Mouse (Mus musculus): Measurements from ENCODE around the gene Casq2. TPM values are rescaled to one million over a fixed set of nuclear protein-coding genes. Genes with fewer than 3 reads are reported as not detected.

Gene Casq2
- polyA plus RNA-seq, 1 experiment, result 0.64 TPM

GRCm38 (mm10) chr3:102190642-102191041, 104.4 kb downstream of the Casq2 start:
- peaks cover 45% of the 10 kb centered on the region for H3K79me2 ChIP-seq (ENCODE audit: control insufficient read depth, insufficient read depth)
- H3K36me3 ChIP-seq (ENCODE audit: control insufficient read depth, insufficient read depth), result peaks cover 48% of the 10 kb centered on the region
- no peak overlapping the region for H3ac ChIP-seq (ENCODE audit: control insufficient read depth, insufficient read length, low read depth)
- peaks cover 16% of the 10 kb centered on the region for H3K79me3 ChIP-seq (ENCODE audit: low read depth)
- no peak overlapping the region for H3K4me3 ChIP-seq (ENCODE audit: insufficient read depth, poor library complexity, severe bottlenecking)
- TF ChIP-seq MYOG (IDR thresholded peaks at IDR 0.05; ENCODE audit: control insufficient read depth, extremely low read depth, insufficient read length) (no peak), MYOD1 (IDR thresholded peaks at IDR 0.05; ENCODE audit: control insufficient read depth, insufficient read length, low read depth) (no peak), USF1 (IDR thresholded peaks at IDR 0.05; ENCODE audit: low read depth) (no peak), FOSL1 (IDR thresholded peaks at IDR 0.05; ENCODE audit: insufficient read depth, low read length, poor library complexity, severe bottlenecking) (no peak)
- H3K27me3 ChIP-seq (ENCODE audit: control insufficient read depth, insufficient read depth, insufficient read length), result no peaks in the 10 kb centered on the region

GRCm38 (mm10) chr3:102191575-102191974, 105.4 kb downstream of the Casq2 start:
- Histone ChIP-seq H3K79me2 (ENCODE audit: control insufficient read depth, insufficient read depth) (peaks cover 45% of the 10 kb centered on the region), H3K27me3 (ENCODE audit: control insufficient read depth, insufficient read depth, insufficient read length) (no peaks in the 10 kb centered on the region), H3K4me3 (ENCODE audit: insufficient read depth, poor library complexity, severe bottlenecking) (no peak overlapping the region), H3ac (ENCODE audit: control insufficient read depth, insufficient read length, low read depth) (no peak overlapping the region), H3K79me3 (ENCODE audit: low read depth) (peaks cover 12% of the 10 kb centered on the region), H3K36me3 (ENCODE audit: control insufficient read depth, insufficient read depth) (peaks cover 45% of the 10 kb centered on the region)
- TF ChIP-seq MAX (IDR thresholded peaks at IDR 0.05), result no peak
- TF ChIP-seq USF1 (IDR thresholded peaks at IDR 0.05; ENCODE audit: low read depth), result no peak
- TF ChIP-seq FOSL1 (IDR thresholded peaks at IDR 0.05; ENCODE audit: insufficient read depth, low read length, poor library complexity, severe bottlenecking), result no peak
- TF ChIP-seq CTCF (IDR thresholded peaks at IDR 0.05; ENCODE audit: control insufficient read depth, insufficient read depth, insufficient read length), result no peak
- TF ChIP-seq MYOG (IDR thresholded peaks at IDR 0.05; ENCODE audit: control insufficient read depth, extremely low read depth, insufficient read length), result no peak
- no peak for TF ChIP-seq MYOD1 (IDR thresholded peaks at IDR 0.05; ENCODE audit: control insufficient read depth, insufficient read length, low read depth)

GRCm38 (mm10) chr3:102192621-102193020, 106.4 kb downstream of the Casq2 start:
- no peaks in the 10 kb centered on the region for H3K27me3 ChIP-seq (ENCODE audit: control insufficient read depth, insufficient read depth, insufficient read length)
- H3ac ChIP-seq (ENCODE audit: control insufficient read depth, insufficient read length, low read depth), result no peak overlapping the region
- H3K79me3 ChIP-seq (ENCODE audit: low read depth), result peaks cover 20% of the 10 kb centered on the region
- H3K79me2 ChIP-seq (ENCODE audit: control insufficient read depth, insufficient read depth), result peaks cover 55% of the 10 kb centered on the region
- H3K36me3 ChIP-seq (ENCODE audit: control insufficient read depth, insufficient read depth), result peaks cover 44% of the 10 kb centered on the region
- H3K4me3 ChIP-seq (ENCODE audit: insufficient read depth, poor library complexity, severe bottlenecking), result no peak overlapping the region
- TF ChIP-seq CTCF (IDR thresholded peaks at IDR 0.05; ENCODE audit: control insufficient read depth, insufficient read depth, insufficient read length) (no peak), MYOD1 (IDR thresholded peaks at IDR 0.05; ENCODE audit: control insufficient read depth, insufficient read length, low read depth) (no peak), CEBPB (IDR thresholded peaks at IDR 0.05; ENCODE audit: low read depth) (no peak), MAX (IDR thresholded peaks at IDR 0.05) (no peak), FOSL1 (IDR thresholded peaks at IDR 0.05; ENCODE audit: insufficient read depth, low read length, poor library complexity, severe bottlenecking) (no peak), MYOG (IDR thresholded peaks at IDR 0.05; ENCODE audit: control insufficient read depth, extremely low read depth, insufficient read length) (no peak), USF1 (IDR thresholded peaks at IDR 0.05; ENCODE audit: low read depth) (no peak)

- Histone ChIP-seq H3K4me3 (ENCODE audit: insufficient read depth, poor library complexity, severe bottlenecking) (no peak overlapping the region), H3K27me3 (ENCODE audit: control insufficient read depth, insufficient read depth, insufficient read length) (no peaks in the 10 kb centered on the region), H3K79me3 (ENCODE audit: low read depth) (peaks cover 27% of the 10 kb centered on the region), H3K79me2 (ENCODE audit: control insufficient read depth, insufficient read depth) (peaks cover 66% of the 10 kb centered on the region), H3ac (ENCODE audit: control insufficient read depth, insufficient read length, low read depth) (no peak overlapping the region), H3K36me3 (ENCODE audit: control insufficient read depth, insufficient read depth) (peaks cover 38% of the 10 kb centered on the region)
- no peak for TF ChIP-seq MYOG (IDR thresholded peaks at IDR 0.05; ENCODE audit: control insufficient read depth, extremely low read depth, insufficient read length)
- no peak for TF ChIP-seq MYOD1 (IDR thresholded peaks at IDR 0.05; ENCODE audit: control insufficient read depth, insufficient read length, low read depth)
- TF ChIP-seq MAX (IDR thresholded peaks at IDR 0.05), result no peak
- TF ChIP-seq USF1 (IDR thresholded peaks at IDR 0.05; ENCODE audit: low read depth), result no peak
- no peak for TF ChIP-seq CTCF (IDR thresholded peaks at IDR 0.05; ENCODE audit: control insufficient read depth, insufficient read depth, insufficient read length)
- TF ChIP-seq FOSL1 (IDR thresholded peaks at IDR 0.05; ENCODE audit: insufficient read depth, low read length, poor library complexity, severe bottlenecking), result no peak
- TF ChIP-seq CEBPB (IDR thresholded peaks at IDR 0.05; ENCODE audit: low read depth), result no peak
These were observed 107.5 kb downstream of the Casq2 start for GRCm38 (mm10) chr3:102193488-102194290.

GRCm38 (mm10) chr3:102194291-102195051, 108.3 kb downstream of the Casq2 start:
- no peak overlapping the region for H3K4me3 ChIP-seq (ENCODE audit: insufficient read depth, poor library complexity, severe bottlenecking)
- no peak overlapping the region for H3ac ChIP-seq (ENCODE audit: control insufficient read depth, insufficient read length, low read depth)
- H3K79me2 ChIP-seq (ENCODE audit: control insufficient read depth, insufficient read depth), result peaks cover 74% of the 10 kb centered on the region
- H3K27me3 ChIP-seq (ENCODE audit: control insufficient read depth, insufficient read depth, insufficient read length), result no peaks in the 10 kb centered on the region
- TF ChIP-seq CEBPB (IDR thresholded peaks at IDR 0.05; ENCODE audit: low read depth), result no peak
- TF ChIP-seq MYOD1 (IDR thresholded peaks at IDR 0.05; ENCODE audit: control insufficient read depth, insufficient read length, low read depth), result no peak
- no peak for TF ChIP-seq CTCF (IDR thresholded peaks at IDR 0.05; ENCODE audit: control insufficient read depth, insufficient read depth, insufficient read length)
- no peak for TF ChIP-seq MAX (IDR thresholded peaks at IDR 0.05)
- no peak for TF ChIP-seq MYOG (IDR thresholded peaks at IDR 0.05; ENCODE audit: control insufficient read depth, extremely low read depth, insufficient read length)
- TF ChIP-seq USF1 (IDR thresholded peaks at IDR 0.05; ENCODE audit: low read depth), result no peak
- TF ChIP-seq FOSL1 (IDR thresholded peaks at IDR 0.05; ENCODE audit: insufficient read depth, low read length, poor library complexity, severe bottlenecking), result no peak
- peaks cover 33% of the 10 kb centered on the region for H3K79me3 ChIP-seq (ENCODE audit: low read depth)
- peaks cover 30% of the 10 kb centered on the region for H3K36me3 ChIP-seq (ENCODE audit: control insufficient read depth, insufficient read depth)

Measured in C2C12 (cell line).